Mouse (Mus musculus): ENCODE measurements around the gene Slc4a5.

- TF ChIP-seq CTCF (IDR thresholded peaks at IDR 0.05), result no peak
- TF ChIP-seq EP300 (IDR thresholded peaks at IDR 0.05), result no peak
These were observed 17.5 kb downstream of the Slc4a5 start for GRCm38 (mm10) chr6:83237123-83237522.
